Mouse (Mus musculus) lung, adult 18-20 months (tissue): Measurements from ENCODE around the gene Chtop.

Experiments
- DNase-seq, 2 experiments: peaks; one replicate each; pipeline ENCODE4 v3.0.0; 2022; ENCODE audit warnings: mixed read lengths in 2 of 2

Gene Chtop

DNA sequence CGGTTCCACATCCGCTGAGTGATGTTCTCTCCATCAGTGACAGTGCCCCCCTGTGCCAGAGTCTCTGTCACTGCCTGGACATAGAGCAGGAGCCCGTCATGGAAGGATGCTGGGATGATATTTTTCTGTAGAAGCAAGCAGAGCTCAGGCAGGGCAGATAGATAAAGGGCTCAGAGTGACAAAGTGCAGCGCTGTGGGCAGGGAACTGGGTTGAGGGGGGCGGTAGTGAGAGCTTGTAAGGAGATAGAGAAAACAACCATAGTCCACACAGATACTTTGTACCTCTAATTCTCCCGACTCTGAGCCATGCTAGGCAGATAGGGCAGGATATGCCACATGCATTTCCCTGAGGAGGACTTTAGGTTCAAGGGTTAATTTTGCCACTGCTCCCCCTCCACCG is 46.7 kb downstream of the Chtop start:
- no peak for DNase-seq

GRCm38 (mm10) chr3:90461935-90462334 is 47.4 kb downstream of the Chtop start:
- no peak for DNase-seq

DNA sequence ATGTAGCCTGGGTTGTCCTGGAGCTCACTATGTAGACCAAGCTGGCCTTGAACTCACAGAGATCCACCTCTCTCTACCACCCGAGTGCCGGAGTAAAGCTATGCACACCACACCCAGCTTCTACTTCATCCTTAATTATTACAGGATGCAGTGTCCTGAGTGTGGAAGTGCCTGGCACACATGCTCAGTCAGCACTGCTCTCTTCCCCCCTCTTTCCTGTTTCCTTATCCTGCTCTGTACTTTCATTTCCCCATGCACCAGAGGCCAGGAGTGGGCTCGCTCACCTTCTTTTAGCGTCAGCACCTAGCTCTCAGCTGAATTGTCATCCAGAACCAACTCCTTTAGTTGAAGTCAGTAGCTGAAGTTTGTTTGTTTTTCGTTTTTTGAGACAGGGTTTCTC is 49.0 kb downstream of the Chtop start:
- DNase-seq, result no peak

GRCm38 (mm10) chr3:90459727-90460126 is 49.6 kb downstream of the Chtop start:
- DNase-seq, result no peak

- no peak for DNase-seq
These were observed 54.4 kb downstream of the Chtop start for GRCm38 (mm10) chr3:90454931-90455330.

GRCm38 (mm10) chr3:90451396-90452095 is 57.8 kb downstream of the Chtop start:
- no peak for DNase-seq

- DNase-seq, result no peak
These were observed 58.4 kb downstream of the Chtop start for GRCm38 (mm10) chr3:90450874-90451273.
